Mouse (Mus musculus): Measurements from ENCODE around the gene Cdh4.

The Cdh4 gene

DNA sequence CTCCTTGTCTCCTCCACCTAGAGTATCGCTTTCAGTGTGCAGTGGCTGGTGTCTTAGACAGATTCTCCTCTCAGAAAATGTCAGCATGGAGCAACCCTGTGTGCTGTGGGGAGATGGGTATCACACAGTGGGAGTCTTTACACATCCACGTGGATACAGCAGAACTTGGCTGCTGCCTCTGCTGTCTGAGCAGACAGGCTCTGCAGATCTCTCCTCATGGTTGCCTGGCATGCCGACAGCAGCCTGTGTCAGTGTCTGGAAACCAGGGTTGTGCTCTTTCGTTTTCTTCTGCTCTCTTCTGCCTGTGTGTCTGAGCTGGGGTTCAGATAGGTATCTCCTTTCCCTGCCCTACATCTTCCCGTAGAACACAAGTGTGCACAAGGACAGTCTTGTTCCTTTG, 237.6 kb downstream of the Cdh4 start:
- DNase-seq (ENCODE audit: low spot score in 2 of 2), result no peak

DNA sequence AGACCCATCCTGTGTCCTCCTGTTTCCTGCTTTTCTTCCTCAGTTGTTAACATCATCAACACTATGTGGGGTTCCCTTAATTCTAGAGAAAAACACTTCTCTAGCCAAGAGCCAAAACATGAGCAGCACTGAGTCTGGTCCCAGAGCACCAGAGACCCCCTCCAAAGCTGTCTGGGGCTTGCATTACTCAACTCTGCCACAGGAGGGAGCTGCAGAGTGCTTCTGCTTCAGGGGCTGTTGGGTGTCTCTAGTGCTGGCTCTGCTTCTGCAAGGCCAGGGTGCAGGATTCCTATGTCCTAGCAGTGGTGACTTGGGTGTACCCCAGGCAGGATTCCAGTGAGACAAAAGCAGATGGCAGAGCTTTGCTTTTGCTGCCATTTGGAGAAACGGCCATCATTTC, 239.2 kb downstream of the Cdh4 start:
- DNase-seq (ENCODE audit: low spot score in 2 of 2), result no peak

DNA sequence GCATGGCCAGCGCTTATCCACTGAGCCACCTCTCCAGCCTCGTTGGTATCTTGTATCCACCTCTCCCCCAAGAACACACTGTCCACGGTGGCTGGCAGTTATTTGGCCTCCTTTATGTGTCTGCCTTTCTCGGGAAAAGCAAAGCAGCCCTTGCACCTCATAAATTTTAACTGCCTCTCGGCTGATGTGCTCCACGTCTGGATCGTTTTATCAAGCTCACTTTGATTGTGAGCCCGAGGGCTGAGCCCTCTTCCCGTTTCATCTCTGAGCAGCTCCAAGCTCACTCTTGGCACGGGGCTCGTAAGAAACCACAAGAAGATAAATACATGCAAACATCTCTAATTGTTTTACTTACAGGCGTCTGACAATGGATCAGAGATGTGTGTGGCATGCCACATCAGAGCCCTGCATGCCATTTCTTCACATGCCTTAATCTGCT, 245.0 kb downstream of the Cdh4 start:
- no peak for DNase-seq (ENCODE audit: low spot score in 2 of 2)

DNA sequence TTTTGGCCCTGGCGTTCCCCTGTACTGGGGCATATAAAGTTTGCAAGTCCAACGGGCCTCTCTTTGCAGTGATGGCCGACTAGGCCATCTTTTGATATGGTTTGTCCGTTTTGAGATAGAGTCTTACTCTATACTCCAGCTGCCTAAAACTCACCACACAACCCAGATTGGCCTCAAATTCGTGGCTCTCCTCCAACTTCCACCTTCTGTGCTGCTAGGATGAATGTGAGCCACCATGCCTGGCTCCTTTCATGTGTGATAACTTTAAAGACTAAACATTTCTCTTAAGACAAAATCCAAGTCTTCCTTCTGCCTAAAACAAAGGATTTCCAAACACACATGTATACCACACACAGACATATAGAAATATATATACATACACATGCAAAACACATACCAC, 246.7 kb downstream of the Cdh4 start:
- DNase-seq (ENCODE audit: low spot score in 2 of 2), result no peak

DNA sequence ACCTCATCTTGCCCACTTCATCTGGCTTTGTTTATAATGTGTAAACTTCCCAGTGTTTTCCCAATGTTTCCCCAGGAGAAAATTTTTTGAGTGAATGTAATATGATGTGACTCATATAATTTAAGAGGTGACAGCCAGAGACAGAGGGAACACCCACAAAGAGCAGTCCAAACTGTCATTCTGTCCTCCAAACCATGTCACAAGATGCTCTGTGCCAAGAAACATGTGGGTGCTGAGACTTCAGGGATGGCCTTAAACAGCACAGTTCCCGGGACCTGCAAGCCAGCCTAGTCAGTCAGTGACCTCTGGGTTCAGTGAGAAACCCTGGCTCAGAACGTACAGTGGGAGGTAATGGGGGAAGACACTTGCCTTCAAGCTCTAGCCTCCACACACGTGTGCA, 247.5 kb downstream of the Cdh4 start:
- DNase-seq (ENCODE audit: low spot score in 2 of 2), result no peak

DNA sequence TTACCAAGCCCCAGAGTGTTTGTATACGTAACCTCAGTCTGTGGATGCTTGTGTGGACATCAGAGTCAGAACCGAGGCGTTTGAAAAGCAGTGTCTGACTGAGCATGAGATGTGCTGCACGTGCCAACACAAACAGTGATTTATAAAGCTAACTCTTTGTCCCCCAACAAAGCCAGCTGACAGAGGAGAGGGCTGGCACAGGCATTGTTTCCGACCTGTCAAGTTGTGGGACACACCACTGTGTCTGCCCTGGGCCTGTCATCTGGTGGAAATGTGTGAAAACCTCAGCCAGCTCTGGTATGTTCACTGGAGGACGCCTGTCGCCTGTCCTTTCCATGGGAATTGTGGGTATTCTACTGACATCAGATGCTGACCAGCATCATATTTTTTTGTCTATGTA, 248.3 kb downstream of the Cdh4 start:
- no peak for DNase-seq (ENCODE audit: low spot score in 2 of 2)

DNA sequence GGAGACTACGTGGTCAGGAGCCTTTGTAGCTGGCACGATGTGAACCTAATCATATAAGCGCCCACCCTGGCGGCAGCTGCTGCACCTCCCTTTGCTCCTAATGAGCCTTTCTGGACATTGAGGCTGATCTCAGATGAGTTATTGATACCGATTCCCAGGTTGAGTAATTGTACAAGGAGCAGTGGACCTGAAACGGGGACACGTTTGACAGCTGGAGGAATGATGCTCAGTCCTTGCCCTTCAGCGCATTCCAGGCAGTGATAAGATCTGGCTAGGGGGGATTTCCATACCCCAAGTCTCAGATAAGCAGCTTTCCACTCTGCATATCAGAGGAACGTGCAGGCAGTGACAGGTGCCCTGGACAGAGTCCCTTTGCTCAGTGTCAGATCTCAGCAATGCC, 252.7 kb downstream of the Cdh4 start:
- DNase-seq (ENCODE audit: low spot score in 2 of 2), result no peak

DNA sequence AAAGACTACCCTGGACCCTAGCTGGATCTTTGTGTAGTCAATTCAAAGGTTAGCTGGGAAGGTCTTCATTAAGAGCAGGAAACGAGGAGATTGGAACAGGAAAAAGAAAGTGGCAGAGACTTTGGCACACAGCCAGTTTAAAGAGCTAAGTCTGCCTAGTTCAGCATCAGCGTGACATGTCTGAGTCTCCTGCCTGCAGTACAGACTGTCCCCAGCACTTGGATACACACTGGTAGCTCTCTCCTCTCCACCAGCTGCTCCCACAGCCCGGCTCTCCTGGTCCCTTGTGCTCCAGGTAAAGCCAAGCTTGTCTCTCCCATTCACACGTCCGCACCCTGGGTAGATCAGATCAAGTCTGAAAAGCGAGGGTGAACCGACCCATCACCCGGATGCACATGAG, 255.4 kb downstream of the Cdh4 start:
- no peak for DNase-seq (ENCODE audit: low spot score in 2 of 2)

DNA sequence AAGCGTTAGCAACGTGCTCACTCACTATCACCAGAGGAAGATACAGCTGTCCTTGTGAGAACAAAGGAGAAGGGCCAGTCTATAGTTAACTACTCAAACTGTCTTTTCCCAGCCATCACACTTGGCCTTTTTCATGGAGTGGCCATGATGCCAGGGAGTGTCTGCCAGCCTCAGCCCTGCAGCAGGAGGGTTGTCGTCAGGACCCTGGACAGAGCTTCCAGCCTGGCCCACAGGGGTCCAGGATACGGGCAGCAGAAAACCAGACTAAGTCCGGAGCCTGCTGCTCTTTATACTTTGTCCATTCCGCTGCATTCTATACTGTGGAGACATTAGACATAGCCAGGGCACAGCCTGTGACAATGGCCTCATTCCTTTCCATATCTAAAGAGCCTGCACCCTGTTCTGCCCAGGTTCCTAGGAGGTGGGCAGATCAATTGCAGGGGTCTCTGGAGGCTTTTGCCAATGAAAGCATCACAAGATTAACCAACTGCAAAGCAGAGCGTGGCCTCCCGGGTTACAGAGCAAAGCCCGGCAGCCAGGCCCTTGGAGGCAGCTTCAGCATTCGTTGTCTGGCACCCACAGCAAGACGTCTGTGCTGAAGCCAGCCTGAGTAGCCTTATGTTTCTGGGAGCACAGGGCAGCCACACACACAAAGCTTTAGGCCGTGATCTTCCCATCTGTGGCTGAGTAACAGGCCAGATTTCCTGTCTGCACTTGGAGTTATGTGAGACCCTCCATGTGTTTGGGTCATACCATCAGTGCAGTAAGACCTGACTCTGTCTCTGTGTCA, 256.2 kb downstream of the Cdh4 start:
- DNase-seq (ENCODE audit: low spot score in 2 of 2), result no peak

DNA sequence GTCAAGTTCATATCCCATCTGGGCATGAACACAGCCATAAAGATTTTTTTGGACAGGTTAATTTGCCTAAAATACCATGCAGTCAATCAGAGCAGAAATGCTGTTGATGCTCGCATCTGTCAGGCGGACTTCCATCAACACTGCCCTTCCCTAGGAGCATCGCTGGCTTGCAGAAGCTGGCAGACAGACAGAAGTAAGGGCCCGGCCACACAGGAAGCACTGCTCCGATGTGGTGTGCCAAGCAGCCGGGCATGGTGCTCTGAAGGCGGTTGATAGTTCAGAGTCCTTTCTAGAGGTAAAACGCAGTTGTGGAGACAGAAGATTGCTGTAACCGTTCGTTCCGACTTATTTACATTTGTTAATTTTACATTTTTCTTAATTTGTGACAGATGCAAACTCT, 262.8 kb downstream of the Cdh4 start:
- DNase-seq (ENCODE audit: low spot score in 2 of 2), result no peak

DNA sequence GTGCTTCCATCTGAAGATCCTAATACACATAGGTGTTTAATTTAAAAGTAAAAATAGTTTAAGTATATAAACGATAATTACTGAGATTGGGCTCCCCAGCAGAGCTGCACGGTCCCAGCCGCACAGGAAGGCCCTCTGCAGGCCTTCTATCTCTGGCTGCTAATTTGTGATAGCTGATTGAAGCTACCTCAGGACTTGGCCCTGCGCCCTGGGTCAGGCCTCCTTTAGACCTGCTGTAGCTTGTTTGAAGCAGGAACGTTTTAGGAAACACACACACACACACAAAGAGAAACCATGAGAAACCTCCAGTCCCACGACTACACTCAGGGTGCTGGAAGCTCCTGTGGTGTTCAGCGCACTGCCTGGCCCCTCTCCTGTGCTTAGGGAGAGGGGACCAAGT, 263.2 kb downstream of the Cdh4 start:
- DNase-seq (ENCODE audit: low spot score in 2 of 2), result no peak

DNA sequence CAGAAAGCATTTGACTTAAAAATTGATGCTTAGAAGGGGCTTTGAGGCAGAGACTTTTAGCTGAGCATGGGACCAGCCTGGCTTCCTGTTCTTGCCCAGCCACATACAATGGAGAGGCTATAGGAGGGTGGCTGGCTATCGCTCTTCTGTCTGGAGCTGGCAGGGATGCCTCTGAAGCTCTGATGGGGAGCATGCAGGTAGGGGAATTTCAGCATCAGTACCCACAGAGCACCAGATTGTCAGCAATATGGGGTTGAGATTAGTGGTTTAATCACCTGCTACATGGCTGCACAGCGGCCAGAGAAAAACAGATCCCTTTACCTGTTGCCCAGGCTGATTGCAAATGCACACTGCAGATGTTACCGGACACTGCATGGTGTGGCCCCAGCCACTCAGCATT, 264.4 kb downstream of the Cdh4 start:
- no peak for DNase-seq (ENCODE audit: low spot score in 2 of 2)

DNA sequence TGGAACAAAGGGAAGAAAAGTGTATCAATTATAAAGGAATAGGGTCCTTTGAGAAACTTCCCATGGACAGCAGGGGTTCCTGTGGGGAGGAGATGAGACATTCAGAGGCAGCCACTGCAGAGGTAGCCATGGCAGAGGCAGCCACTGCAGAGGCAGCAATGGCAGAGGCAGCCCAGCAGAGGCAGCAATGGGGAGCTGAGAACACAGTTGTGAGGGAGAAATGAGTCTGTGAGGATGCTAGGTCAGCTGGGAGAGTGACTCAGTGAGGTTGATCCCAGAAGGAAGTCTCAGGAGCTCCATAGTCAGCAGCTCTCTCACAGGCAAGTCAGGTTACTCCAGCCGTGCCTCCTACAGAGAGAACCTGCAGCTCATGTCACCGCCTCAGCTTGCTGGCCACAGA, 266.9 kb downstream of the Cdh4 start:
- no peak for DNase-seq (ENCODE audit: low spot score in 2 of 2)

DNA sequence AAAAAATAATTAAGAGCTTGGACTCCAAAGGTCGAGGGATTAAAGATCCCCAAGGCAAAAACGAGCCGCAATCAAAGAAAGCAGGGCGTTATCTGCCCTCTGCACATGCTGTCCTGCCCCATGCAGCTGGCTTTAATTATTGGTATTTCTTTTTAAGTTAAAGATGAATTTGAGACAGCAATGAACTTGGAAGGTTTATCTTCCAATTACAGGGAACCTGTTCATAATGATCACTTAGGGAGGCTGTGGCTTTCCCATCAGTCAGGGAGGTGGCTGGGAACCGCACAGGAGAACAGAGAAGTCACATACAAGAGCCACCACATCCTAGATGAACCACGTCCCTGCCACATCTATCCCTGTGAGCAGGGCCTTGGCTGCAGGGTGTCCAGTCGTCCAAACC, 270.5 kb downstream of the Cdh4 start:
- DNase-seq (ENCODE audit: low spot score in 2 of 2), result no peak

DNA sequence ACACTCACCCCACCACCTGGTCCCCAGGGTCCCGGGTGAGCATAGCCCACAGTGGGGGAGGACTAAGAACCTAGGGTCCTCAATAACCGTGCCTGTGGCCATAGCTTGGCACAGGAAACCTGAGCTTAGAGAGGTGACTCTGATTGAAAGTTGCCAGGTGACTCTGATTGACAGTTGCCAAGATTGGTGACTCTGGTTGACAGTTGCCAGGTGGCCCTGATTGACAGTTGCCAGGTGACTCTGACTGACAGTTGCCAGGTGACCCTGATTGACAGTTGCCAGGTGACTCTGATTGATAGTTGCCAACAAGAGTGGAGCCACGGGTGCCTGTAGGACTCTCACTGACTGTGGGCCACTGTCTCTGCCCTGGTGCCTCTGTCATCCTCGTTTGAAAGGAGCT, 271.1 kb downstream of the Cdh4 start:
- no peak for DNase-seq (ENCODE audit: low spot score in 2 of 2)

DNA sequence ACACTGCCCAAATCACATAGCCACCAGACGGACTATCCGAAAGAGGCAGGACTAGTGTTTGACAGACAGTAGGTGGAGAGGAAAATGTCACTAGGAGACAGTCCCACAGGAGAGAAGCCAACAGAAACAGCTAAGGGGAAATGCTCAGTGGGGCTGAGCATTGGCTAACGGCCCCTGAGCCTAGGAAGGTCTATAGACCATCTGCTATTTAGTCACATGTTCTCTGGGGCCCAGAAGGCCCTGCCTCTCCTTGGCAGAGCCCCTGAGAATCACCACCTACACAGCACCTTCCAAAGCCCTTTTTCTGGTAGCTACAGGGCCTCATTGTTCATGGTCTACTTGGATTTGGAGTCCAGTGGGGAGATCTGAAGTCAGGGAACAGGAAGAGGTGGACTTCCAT, 271.9 kb downstream of the Cdh4 start:
- no peak for DNase-seq (ENCODE audit: low spot score in 2 of 2)

DNA sequence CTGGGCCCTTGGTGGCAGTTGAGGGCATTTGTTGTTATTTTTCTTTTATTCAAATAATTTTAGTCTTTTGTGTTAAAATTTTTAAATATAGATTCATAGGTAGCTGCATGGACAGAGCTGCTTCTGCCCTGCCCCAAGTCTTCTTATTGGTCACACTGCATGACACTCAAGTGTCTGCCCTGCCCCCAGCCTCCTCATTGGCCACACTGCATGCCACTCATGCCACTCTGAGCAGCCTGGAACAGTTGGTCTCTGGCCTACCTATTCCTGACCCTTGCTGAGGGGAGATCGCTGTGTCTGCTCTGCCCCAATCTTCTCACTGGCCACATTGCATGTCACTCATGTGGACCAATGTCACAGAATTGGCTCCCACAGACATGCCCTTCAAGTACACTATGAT, 273.1 kb downstream of the Cdh4 start:
- DNase-seq (ENCODE audit: low spot score in 2 of 2), result no peak

DNA sequence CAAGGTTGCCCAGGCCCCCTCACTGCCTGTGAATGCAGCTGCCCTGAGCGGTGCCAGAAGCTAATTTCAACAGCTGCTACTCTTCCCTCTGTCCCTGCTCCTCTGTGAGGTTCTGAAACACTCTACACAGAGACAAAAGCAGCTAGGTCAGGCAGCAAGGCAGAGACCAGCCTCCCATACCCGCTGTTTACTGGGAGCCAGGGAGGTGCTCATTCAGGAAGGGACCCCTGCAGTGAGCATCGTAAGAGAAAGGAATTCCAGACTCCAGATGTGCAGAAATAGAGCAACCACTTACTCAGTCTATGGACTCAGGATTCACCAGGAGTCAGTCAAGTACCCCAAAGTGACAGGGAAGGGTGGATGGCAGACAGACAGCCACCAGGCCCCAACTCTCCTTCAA, 278.1 kb downstream of the Cdh4 start:
- DNase-seq (ENCODE audit: low spot score in 2 of 2), result no peak

DNA sequence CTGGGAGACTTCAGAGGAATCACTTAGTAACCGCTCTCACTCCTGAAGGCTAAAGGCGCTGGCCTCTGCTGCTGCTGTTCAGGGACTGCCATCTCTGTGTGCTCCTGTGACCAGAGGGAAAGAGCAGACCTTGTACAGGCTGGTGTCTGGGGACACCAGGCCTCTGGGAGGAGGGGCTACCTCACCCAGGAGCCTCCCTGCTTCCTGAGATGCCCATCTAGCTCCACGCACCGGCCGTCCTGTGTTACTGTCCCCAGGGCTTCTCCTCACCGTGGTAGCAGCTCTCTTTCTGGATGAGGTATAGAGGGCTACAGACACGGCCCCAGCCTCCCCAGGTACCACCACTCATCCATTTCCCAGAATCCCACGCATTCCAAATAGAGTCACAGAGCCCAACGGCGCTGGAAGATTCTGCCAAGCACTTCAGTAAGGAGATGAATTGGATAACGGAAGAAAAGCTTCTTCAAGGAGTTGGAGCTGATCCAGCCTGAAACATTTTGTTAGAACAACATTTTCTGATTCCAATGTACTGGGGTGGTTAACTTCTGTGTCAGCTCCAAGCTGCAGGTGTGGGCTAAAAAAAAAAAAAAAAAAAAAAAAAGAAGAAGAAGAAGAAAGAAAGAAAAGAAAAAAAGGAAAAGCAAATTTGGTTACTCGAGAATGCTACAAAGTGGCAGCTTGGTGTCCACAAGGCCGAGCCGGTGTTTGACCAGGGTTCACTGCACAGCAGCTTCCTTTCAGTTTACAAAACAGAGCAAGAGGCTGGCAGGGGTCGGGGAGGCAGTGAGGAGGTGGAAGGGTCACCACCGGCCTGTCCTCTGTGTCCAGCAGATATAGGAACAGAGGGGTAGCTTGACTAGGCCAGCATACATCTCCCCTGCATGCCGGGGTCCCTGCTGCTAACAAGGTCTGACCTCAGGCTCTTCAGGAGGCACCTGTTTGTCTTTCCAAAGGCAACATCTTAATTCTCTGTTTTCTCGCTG, 279.6 kb downstream of the Cdh4 start:
- no peak for DNase-seq (ENCODE audit: low spot score in 2 of 2)

DNA sequence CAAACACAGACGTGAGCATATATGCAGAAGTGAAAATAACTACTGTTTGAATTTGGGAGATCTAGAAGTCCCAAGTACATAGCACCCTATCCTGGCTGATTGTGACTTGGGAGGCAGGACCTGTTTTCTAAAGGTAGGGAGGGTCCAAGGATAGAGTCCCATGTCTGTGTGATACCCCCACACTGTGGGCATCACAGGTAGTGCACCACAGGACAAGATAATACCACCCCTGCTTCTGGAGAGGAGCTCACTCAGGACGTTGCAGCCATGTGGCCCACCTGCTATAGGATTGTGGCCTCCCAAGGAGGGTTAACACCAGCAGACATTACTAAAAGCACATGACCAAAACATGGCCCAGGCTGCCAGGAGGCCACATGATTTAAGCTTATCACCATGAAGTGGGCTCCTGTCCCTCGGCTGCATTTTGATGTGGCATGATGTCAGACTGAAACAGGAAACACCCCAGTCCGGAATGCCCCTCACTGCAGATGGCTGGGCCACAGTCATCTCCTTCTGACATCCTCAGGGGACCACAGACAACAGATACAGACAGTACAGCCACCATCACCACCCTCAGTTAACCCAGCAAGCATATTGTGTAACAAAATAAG, 280.6 kb downstream of the Cdh4 start:
- no peak for DNase-seq (ENCODE audit: low spot score in 2 of 2)

DNA sequence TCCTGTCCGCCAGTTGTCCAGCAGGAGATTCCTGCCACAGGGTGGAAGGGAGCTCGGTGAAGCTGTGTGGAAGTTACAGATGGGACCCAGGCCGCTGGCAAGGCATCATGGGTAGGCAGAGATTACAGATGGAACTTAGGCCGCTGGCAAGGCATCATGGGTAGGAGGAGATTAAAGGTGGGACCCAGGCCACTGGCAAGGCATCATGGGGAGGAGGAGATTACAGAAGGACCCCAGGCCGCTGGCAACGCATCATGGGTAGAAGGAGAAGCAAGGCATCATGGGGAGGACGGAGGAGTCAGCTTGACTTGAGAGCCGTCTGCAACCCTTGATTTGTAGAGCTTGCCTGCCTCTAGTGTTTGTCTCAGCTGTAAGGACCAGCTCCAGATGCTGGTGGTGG, 281.2 kb downstream of the Cdh4 start:
- no peak for DNase-seq (ENCODE audit: low spot score in 2 of 2)

DNA sequence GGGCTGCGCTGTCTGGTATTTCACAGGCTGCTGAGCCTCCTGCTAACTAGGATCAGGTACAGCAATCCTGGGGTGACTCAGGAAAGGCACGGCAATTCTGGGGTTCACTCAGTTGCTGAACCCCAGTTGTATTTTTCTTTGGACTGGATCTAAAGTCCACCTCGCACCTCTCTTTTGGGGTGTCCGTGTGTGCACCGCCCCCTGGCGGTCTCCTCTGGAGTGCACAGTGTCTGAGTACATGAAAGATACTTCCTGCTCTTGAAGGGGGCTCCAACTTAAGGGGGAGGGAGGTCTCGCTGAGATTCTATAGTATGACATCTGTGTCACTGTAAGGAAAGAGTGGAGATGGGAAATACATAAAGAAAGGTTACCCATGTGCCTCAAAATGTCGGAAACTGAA, 286.8 kb downstream of the Cdh4 start:
- DNase-seq (ENCODE audit: low spot score in 2 of 2), result no peak

DNA sequence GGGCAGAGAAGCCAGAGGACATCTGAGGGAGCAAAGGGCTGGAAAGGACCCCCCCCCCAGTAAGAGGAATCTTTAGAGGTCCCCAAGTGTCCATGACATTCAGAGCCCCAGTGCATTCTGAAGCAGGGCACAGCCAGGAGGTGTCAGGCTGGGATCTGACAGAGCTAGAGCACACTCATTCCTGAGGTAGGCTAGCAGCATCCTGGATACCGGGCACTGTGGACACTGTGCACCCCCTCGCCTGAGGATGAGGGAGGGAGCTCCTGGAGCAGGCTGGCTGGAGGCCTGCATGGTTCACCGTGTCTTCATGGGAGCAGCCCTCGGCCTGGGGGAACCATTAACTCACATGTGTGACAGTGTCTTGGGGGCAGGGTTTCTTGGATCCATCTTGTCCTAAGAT, 287.6 kb downstream of the Cdh4 start:
- DNase-seq (ENCODE audit: low spot score in 2 of 2), result no peak

Measured in spleen, postnatal 36 days (tissue).